Mouse (Mus musculus) right cerebral cortex, adult 2 months (tissue): Measurements from ENCODE around the gene Wdhd1.
"Not testable (repeated sequence)": the region's sequence is repeated elsewhere in the genome, so short reads cannot be mapped to it uniquely, and the experiment has no call there.

Experiments
- DNase-seq, 2 experiments: peaks; one replicate each; pipeline ENCODE4 v3.0.0; 2021 to 2022; ENCODE audit warnings: low spot score in 2 of 2

Gene Wdhd1

GRCm38 (mm10) chr14:47276637-47277393 is at the start of gene Wdhd1, which contains the start of gene Socs4:
Gene Wdhd1, minus strand, starts transcription at chr14:47276857.
Gene Socs4, plus strand, starts transcription at chr14:47276931.
- DNase-seq, result peak; percentile 91 to 93

GRCm38 (mm10) chr14:47325965-47326761 is 49.5 kb upstream of the Wdhd1 start:
- peak in 1 of 2 experiments; percentile 5 for DNase-seq

- not testable (repeated sequence) for DNase-seq
These were observed 44.9 kb upstream of the Wdhd1 start for GRCm38 (mm10) chr14:47321581-47321980.

- no peak for DNase-seq
These were observed 42.7 kb upstream of the Wdhd1 start for GRCm38 (mm10) chr14:47319362-47319761.

GRCm38 (mm10) chr14:47310342-47311181 is 33.9 kb upstream of the Wdhd1 start:
- no peak for DNase-seq

- no peak for DNase-seq
These were observed 32.4 kb upstream of the Wdhd1 start for GRCm38 (mm10) chr14:47309061-47309460.

GRCm38 (mm10) chr14:47307669-47308068 is 31.0 kb upstream of the Wdhd1 start:
- no peak for DNase-seq

- DNase-seq, result no peak
These were observed 29.3 kb upstream of the Wdhd1 start for GRCm38 (mm10) chr14:47305933-47306332.

- no peak for DNase-seq
These were observed 28.3 kb upstream of the Wdhd1 start for GRCm38 (mm10) chr14:47304814-47305405.

- no peak for DNase-seq
These were observed 26.4 kb upstream of the Wdhd1 start for GRCm38 (mm10) chr14:47302885-47303680.

GRCm38 (mm10) chr14:47298819-47299261 is 22.2 kb upstream of the Wdhd1 start:
- DNase-seq, result peak in 1 of 2 experiments; percentile 16

- no peak for DNase-seq
These were observed 21.7 kb upstream of the Wdhd1 start for GRCm38 (mm10) chr14:47298408-47298792.

- DNase-seq, result peak; percentile 85 to 92
These were observed 21.2 kb upstream of the Wdhd1 start, which contains the start of gene Mapk1ip1l for GRCm38 (mm10) chr14:47297785-47298407. Gene Mapk1ip1l, plus strand, starts transcription at chr14:47298266.

GRCm38 (mm10) chr14:47296232-47296631 is 19.6 kb upstream of the Wdhd1 start:
- DNase-seq, result no peak

GRCm38 (mm10) chr14:47294136-47294535 is 17.5 kb upstream of the Wdhd1 start:
- DNase-seq, result no peak

GRCm38 (mm10) chr14:47291772-47292171 is 15.1 kb upstream of the Wdhd1 start:
- DNase-seq, result no peak

- no peak for DNase-seq
These were observed 10.4 kb upstream of the Wdhd1 start for GRCm38 (mm10) chr14:47287021-47287420.

- DNase-seq, result no peak
These were observed 9.6 kb upstream of the Wdhd1 start for GRCm38 (mm10) chr14:47286215-47286614.

- DNase-seq, result no peak
These were observed 8.6 kb upstream of the Wdhd1 start for GRCm38 (mm10) chr14:47285271-47285670.

- peak in 1 of 2 experiments; percentile 21 for DNase-seq
These were observed 6.9 kb upstream of the Wdhd1 start for GRCm38 (mm10) chr14:47283568-47283967.
